Mouse (Mus musculus) testis, adult 2 months (tissue): ENCODE measurements around the gene Aass. TPM values are rescaled to one million over a fixed set of nuclear protein-coding genes. Genes with fewer than 3 reads are reported as not detected.

Experiments used
- H3K27ac ChIP-seq: fragments of 200-500 bp; 2 replicates; pipeline ENCODE4 v1.5.1; 2012; ENCODE audit warnings: low read depth, low read length; ENCODE audit not compliant: control insufficient read depth, insufficient read depth
- H3K27me3 ChIP-seq: fragments of 200-500 bp; 2 replicates; pipeline ENCODE4 v1.6.1; 2012; ENCODE audit warnings: mild to moderate bottlenecking, low read length, moderate library complexity; ENCODE audit not compliant: control insufficient read depth, insufficient read depth
- H3K36me3 ChIP-seq: fragments of 200-500 bp; 2 replicates; pipeline ENCODE4 v1.6.1; 2012; ENCODE audit warnings: mild to moderate bottlenecking, low read length; ENCODE audit not compliant: control insufficient read depth, insufficient read depth
- H3K4me1 ChIP-seq: fragments of 200-500 bp; 2 replicates; pipeline ENCODE4 v1.6.1; 2012; ENCODE audit warnings: low read length; ENCODE audit not compliant: control insufficient read depth, insufficient read depth
- H3K4me3 ChIP-seq: fragments of 200-500 bp; 2 replicates; pipeline ENCODE4 v1.5.1; 2012; ENCODE audit warnings: low read depth, mild to moderate bottlenecking, low read length, moderate library complexity, mixed read lengths; ENCODE audit not compliant: control insufficient read depth
- CTCF ChIP-seq: fragments of 200-500 bp; IDR thresholded peaks from 2 replicates; pipeline ENCODE4 v1.5.1; 2012; ENCODE audit warnings: low read depth, mild to moderate bottlenecking, inconsistent platforms, low read length, moderate library complexity; ENCODE audit not compliant: control insufficient read depth, insufficient read depth, insufficient replicate concordance
- POLR2A ChIP-seq: fragments of 200-500 bp; IDR thresholded peaks from 2 replicates; pipeline ENCODE4 v1.6.1; 2012; ENCODE audit warnings: low read depth, mild to moderate bottlenecking, inconsistent platforms, low read length, moderate library complexity; ENCODE audit not compliant: control insufficient read depth
- polyA plus RNA-seq: library from polyadenylated mRNA; depleted of rRNA; stranded (reverse); fragments of >200 nt; gene quantifications from 2 replicates; pipeline ENCODE4 v1.2.3, GENCODE M21; 2012; rRNA removed

Gene Aass
- polyA plus RNA-seq, 1 experiment: 0.93 TPM

DNA sequence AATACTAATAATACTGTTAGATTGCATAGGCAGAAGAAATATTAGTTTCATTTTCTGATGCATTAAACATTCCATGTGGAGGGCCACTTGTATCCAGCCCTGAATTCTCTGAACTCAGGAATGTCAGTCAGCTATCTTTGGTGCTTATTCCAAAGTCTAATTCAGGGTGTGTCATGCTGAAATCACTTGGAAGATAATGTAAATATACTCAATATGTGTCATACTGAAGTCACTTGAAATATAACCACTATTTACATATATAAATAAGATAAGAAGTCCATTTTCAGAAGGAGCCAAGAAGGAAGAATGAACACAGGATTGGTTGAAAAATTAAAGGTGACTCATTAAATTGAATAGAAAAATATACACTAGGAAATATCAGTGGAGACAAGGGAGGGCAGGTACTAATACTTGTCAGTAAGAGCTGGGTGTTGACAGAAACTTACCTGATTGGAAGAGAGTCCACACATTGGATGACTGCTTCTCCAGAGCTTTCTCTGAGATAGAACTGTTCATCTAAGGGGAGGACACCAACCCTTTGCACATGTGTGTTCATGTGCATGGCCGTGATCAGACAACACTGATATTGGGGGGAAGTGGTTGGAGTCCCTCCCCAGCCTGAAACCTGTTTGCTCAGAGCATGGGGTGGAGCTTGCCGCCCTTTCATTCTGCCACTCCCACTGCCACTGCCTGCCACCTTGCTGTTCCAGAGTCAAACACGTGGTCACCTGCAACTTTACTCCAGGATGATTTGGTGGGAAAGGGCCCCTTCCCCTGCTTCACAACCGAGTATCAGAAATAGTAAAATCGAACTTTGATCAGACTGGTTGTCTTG, 48.0 kb downstream of the Aass start:
- TF ChIP-seq CTCF (no peak), POLR2A (no peak)
- H3K4me3 ChIP-seq: no peak overlapping the region
- no peaks in the 10 kb centered on the region for H3K36me3 ChIP-seq
- H3K27me3 ChIP-seq: no peaks in the 10 kb centered on the region
- no peak overlapping the region for H3K27ac ChIP-seq
- H3K4me1 ChIP-seq: no peaks in the 10 kb centered on the region

- Histone ChIP-seq H3K27ac (no peak overlapping the region), H3K27me3 (no peaks in the 10 kb centered on the region), H3K4me1 (no peaks in the 10 kb centered on the region), H3K36me3 (no peaks in the 10 kb centered on the region), H3K4me3 (no peak overlapping the region)
- TF ChIP-seq POLR2A: no peak
- TF ChIP-seq CTCF: no peak
Measured at GRCm38 (mm10) chr6:23079991-23080680, 52.6 kb downstream of the Aass start.

- no peak overlapping the region for H3K4me3 ChIP-seq
- no peaks in the 10 kb centered on the region for H3K27me3 ChIP-seq
- no peak overlapping the region for H3K27ac ChIP-seq
- no peak for TF ChIP-seq CTCF
- TF ChIP-seq POLR2A: no peak
- H3K36me3 ChIP-seq: no peaks in the 10 kb centered on the region
- no peaks in the 10 kb centered on the region for H3K4me1 ChIP-seq
Measured at GRCm38 (mm10) chr6:23078273-23078672, 54.5 kb downstream of the Aass start.

- no peak overlapping the region for H3K27ac ChIP-seq
- H3K27me3 ChIP-seq: no peaks in the 10 kb centered on the region
- no peaks in the 10 kb centered on the region for H3K4me1 ChIP-seq
- H3K36me3 ChIP-seq: no peaks in the 10 kb centered on the region
- no peak for TF ChIP-seq POLR2A
- no peak for TF ChIP-seq CTCF
- H3K4me3 ChIP-seq: no peak overlapping the region
Measured at GRCm38 (mm10) chr6:23076060-23076459, 56.7 kb downstream of the Aass start.

DNA sequence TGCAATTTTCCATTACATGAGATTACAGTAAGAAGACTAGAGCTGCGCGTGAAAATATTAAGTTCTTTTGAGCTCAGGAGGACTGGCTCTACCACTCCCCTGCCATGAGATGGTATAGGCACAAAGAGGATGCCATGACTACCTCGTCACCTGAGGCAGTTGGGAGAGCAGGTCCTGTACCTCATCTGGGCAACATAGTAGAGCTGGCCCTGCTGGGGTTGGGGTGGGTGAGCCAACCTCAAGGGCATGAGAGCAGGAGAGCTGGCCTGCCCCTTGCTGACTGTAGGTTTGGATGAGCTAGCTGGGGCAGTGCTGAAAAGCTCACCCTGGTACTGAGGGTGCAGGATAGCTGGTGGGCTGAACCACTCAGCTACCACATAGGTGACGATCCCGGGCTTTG, 77.1 kb downstream of the Aass start:
- Histone ChIP-seq H3K4me1 (no peaks in the 10 kb centered on the region), H3K27me3 (no peaks in the 10 kb centered on the region), H3K36me3 (no peaks in the 10 kb centered on the region), H3K4me3 (no peak overlapping the region), H3K27ac (no peak overlapping the region)
- no peak for TF ChIP-seq CTCF
- no peak for TF ChIP-seq POLR2A

- no peaks in the 10 kb centered on the region for H3K4me1 ChIP-seq
- no peak overlapping the region for H3K27ac ChIP-seq
- no peaks in the 10 kb centered on the region for H3K36me3 ChIP-seq
- no peak overlapping the region for H3K4me3 ChIP-seq
- no peak for TF ChIP-seq CTCF
- TF ChIP-seq POLR2A: no peak
- no peaks in the 10 kb centered on the region for H3K27me3 ChIP-seq
Measured at GRCm38 (mm10) chr6:23048836-23049235, 84.0 kb downstream of the Aass start.

GRCm38 (mm10) chr6:23028251-23028650, 104.5 kb downstream of the Aass start:
- H3K4me3 ChIP-seq: no peak overlapping the region
- no peaks in the 10 kb centered on the region for H3K4me1 ChIP-seq
- H3K27me3 ChIP-seq: no peaks in the 10 kb centered on the region
- H3K36me3 ChIP-seq: no peaks in the 10 kb centered on the region
- TF ChIP-seq CTCF (no peak), POLR2A (no peak)
- H3K27ac ChIP-seq: no peak overlapping the region

Other genes with a start within 250 kb of the Aass start
- gene Fezf1, start 115.4 kb upstream of the Aass start, polyA plus RNA-seq: 0.05 TPM in 2 replicates